Mouse (Mus musculus): Measurements from ENCODE around the gene Avpr2.

Gene Avpr2

GRCm38 (mm10) chrX:73916945-73917344 is 25.0 kb downstream of the Avpr2 start:
- no peak for DNase-seq (ENCODE audit: low spot score)

GRCm38 (mm10) chrX:73918631-73919030 is 26.7 kb downstream of the Avpr2 start:
- no peak for DNase-seq (ENCODE audit: low spot score)

- no peak for DNase-seq (ENCODE audit: low spot score)
Measured at GRCm38 (mm10) chrX:73921285-73921822, 29.5 kb downstream of the Avpr2 start.

GRCm38 (mm10) chrX:73921823-73922549 is 30.1 kb downstream of the Avpr2 start, which contains the start of the genes Arhgap4 and Naa10:
TSS of gene Arhgap4 (minus strand) at chrX:73921870.
TSS of gene Naa10 (minus strand) at chrX:73921944.
- peak; percentile 91 for DNase-seq (ENCODE audit: low spot score)

GRCm38 (mm10) chrX:73922550-73922882 is 30.6 kb downstream of the Avpr2 start:
- DNase-seq (ENCODE audit: low spot score), result peak; percentile 26

GRCm38 (mm10) chrX:73930402-73931062 is 38.6 kb downstream of the Avpr2 start, which contains the start of gene Renbp:
TSS of gene Renbp (minus strand) at chrX:73930850.
- peak; percentile 78 for DNase-seq (ENCODE audit: low spot score)

- DNase-seq (ENCODE audit: low spot score), result no peak
Measured at GRCm38 (mm10) chrX:73931871-73932270, 40.0 kb downstream of the Avpr2 start.

GRCm38 (mm10) chrX:73941860-73942259 is 50.0 kb downstream of the Avpr2 start:
- no peak for DNase-seq (ENCODE audit: low spot score)

GRCm38 (mm10) chrX:73942294-73942693 is 50.4 kb downstream of the Avpr2 start:
- DNase-seq (ENCODE audit: low spot score), result no peak
